Mouse (Mus musculus): ENCODE measurements around the gene Cpsf3.

DNA sequence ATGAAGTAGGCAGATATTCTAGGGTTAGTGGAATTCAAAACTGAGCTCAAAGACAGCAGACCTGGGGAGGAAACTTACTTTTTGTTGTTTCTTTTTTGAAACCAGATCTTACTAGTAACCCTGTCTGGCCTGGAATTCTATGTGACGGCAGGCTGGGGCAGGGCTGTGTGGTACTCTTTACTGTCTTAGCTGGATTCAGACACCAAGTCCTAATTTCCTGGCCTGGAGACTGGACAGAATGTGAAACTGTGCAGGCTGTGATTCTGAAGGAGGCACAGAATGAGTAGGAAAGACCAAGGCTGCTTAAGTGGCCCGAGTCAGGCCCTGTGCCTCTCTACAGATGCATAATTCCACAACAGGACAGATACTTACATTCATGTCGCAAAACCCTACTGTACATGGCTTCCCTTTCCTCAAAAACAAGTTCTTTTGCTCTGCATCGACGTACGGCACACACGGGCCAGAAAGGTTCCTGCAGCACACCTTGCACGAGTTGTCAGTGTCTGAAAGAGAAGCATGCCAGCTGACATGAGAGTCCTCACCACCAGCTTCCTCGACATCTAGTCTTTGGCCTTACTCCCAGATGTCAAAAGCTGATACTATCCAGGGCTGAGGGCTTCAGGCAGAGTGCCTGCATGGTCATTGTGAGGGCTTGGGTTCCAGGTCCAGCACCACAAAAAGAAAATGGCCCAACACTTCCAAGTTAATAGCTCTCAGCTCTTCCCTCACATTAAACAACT lies 44.6 kb downstream of the Cpsf3 start:
- no peak for TF ChIP-seq CTCF (IDR thresholded peaks at IDR 0.05; ENCODE audit: low read depth, low read length)
- no peak for TF ChIP-seq TAL1 (conservative IDR thresholded peaks at IDR 0.05; ENCODE audit: low read depth, low read length)
- no peak for TF ChIP-seq GATA2 (IDR thresholded peaks at IDR 0.05; ENCODE audit: borderline replicate concordance, low read depth, low read length)

Measured in G1E (cell line).